Mouse (Mus musculus) embryonic stem cell, embryonic (primary cell): ENCODE results near the gene Dhx36.

Source experiments
- CTCF ChIA-PET, 4 experiments: fragments of 300-600 bp in 2 of 4; fragments of 350-600 bp in 2 of 4; sonication (Branson Sonifier 250); formaldehyde crosslinking; loops; one replicate each; lab custom pipeline; 2022; ENCODE audit warnings: inconsistent platforms in 2 of 4; lab: Charles Lee
- POLR2A ChIA-PET, 4 experiments: fragments of 300-600 bp in 2 of 4; fragments of 350-600 bp in 2 of 4; sonication (Branson Sonifier 250); formaldehyde crosslinking; loops; one replicate each; lab custom pipeline; 2022; ENCODE audit warnings: antibody characterized with exemption in 4 of 4, inconsistent platforms in 1 of 4; lab: Charles Lee

Dhx36 gene

GRCm38 (mm10) chr3:62443582-62444194, 63.1 kb downstream of the Dhx36 start:
- ChIA-PET CTCF (no interaction called here), POLR2A (no interaction called here)

- ChIA-PET CTCF (no interaction called here), POLR2A (interaction anchor here in 1 of 4 experiments (0.6 kb wide), 1 partner anchor 107 kb away, joined by 3 read pairs; no protein-coding TSS in a partner anchor)
These were observed 66.3 kb downstream of the Dhx36 start for GRCm38 (mm10) chr3:62440431-62440969.

- ChIA-PET CTCF (no interaction called here), POLR2A (no interaction called here)
These were observed 70.9 kb downstream of the Dhx36 start for GRCm38 (mm10) chr3:62435923-62436322.

- CTCF ChIA-PET, result no interaction called here
- POLR2A ChIA-PET, result no interaction called here
These were observed 73.1 kb downstream of the Dhx36 start for GRCm38 (mm10) chr3:62433675-62434074.

GRCm38 (mm10) chr3:62418387-62419138, 88.2 kb downstream of the Dhx36 start:
- CTCF ChIA-PET, result no interaction called here

More at GRCm38 (mm10) chr3:62418387-62419138, 88.2 kb downstream of the Dhx36 start:
- POLR2A ChIA-PET, result no interaction called here
